Mouse (Mus musculus): ENCODE measurements around the gene Mmp10.

The Mmp10 gene

DNA sequence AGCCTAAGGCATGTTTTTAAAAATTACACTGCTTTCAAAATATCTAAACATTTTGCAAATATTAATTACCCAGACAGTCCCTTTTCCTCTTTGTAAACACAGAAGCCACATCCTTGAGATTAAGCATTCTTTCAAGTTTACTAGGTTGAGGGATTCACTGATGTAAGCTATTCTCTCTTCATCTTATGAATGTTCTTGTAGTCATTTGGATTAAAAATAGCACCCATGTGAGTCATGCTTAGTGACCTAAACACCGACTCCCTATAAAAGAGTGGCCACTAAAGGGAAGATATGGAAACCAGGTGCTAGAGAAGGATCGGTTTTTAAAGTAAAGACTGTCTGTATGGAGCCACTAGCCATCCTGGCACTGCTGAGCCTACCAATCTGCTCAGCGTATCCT lies at the start of gene Mmp10:
Gene Mmp10, plus strand, starts transcription at position 302 of the 400 bp plus-strand sequence.
- DNase-seq: no peak

DNA sequence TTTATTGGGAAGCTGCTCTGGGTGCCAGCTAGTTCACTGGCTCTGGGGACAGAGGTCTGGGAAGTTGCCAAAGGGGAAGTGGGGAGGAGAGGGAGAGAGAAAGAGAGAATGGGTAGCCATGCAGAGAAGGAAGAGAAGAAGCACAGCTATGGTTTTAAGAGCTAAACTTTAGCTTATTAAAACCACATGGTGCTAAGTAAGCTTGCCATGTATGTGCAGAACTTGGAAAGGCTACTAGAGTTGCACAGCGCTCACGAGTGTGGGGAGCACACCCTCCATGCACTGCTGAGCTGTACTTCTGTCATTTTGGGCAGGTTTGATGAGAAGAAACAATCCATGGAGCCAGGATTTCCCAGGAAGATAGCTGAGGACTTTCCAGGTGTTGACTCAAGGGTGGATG lies 48.9 kb upstream of the Mmp10 start:
- DNase-seq: no peak

DNA sequence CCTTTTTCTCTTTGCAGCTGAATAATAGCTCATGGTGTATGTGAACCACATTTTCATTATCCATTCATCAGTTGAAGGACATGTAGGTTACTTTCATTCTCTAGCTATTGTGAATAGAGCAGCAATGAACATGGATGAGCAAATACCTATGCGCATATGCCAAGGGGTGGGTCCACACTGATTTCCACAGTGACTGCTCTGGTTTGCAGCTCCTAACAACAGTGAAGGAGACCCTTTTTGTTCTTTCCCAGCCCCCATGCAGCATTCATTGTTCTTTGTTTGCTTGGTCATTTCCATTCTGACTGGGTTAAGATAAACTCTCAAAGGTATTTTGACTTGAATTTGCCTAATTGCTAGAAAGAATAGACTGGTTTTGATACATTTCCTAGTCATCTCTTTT lies 31.9 kb upstream of the Mmp10 start:
- no peak for DNase-seq

- no peak for DNase-seq
Observed at GRCm38 (mm10) chr9:7483684-7484394, 18.3 kb upstream of the Mmp10 start.

- no peak for DNase-seq
Observed at GRCm38 (mm10) chr9:7501138-7501537, 1.0 kb upstream of the Mmp10 start.

GRCm38 (mm10) chr9:7507321-7507876 lies 5.2 kb downstream of the Mmp10 start:
- no peak for DNase-seq

GRCm38 (mm10) chr9:7509619-7510233 lies 7.6 kb downstream of the Mmp10 start:
- no peak for DNase-seq

GRCm38 (mm10) chr9:7517944-7518571 lies 15.9 kb downstream of the Mmp10 start:
- no peak for DNase-seq

- no peak for DNase-seq
Observed at GRCm38 (mm10) chr9:7526255-7526940, 24.2 kb downstream of the Mmp10 start.

- DNase-seq: no peak
Observed at GRCm38 (mm10) chr9:7542763-7543162, 40.6 kb downstream of the Mmp10 start.

DNA sequence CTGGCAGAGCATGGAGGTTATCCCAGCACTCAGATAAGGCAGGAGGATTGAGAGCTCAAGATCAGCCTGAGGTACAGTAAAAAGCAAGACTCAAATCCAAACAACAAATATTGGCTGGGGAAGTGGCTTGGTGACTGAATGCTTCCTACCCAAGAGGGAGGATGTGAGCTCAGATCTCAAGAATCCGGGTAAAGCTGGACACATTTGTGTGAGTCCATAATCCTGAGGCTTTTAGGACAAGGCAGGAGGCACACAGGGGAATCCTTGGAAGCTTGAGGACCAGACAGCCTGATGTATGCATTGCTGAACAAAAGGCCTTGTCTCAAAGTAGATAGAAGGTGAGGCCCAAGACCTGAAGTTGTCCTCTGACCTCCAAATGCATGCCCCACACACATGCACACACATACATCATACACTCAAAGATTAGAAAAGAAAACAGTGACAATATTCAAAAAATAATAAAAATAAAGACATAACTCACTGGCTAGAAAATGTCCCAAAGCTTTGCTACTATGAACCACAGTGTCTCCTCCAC lies 42.8 kb downstream of the Mmp10 start:
- no peak for DNase-seq

DNA sequence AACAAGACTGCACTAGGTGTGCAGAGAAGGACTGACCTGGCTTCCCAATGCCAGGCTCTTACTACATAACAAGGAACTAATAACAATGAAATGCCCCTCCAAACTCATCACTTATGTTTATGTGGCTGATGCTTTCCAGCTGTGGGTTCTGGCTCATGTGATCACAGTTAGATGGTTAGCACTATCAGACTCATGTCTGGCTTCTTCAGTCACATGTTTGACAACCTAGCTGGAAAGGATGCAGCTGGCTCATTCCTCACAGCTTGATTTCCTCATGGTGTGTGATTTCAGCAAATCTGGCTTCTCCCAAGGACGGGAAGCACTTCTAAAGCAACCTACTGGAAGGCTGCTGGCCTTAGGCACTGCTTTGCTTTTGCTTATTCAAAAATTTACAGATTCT lies 43.3 kb downstream of the Mmp10 start:
- DNase-seq: no peak

- DNase-seq: no peak
Observed at GRCm38 (mm10) chr9:7545920-7546319, 43.8 kb downstream of the Mmp10 start.

DNA sequence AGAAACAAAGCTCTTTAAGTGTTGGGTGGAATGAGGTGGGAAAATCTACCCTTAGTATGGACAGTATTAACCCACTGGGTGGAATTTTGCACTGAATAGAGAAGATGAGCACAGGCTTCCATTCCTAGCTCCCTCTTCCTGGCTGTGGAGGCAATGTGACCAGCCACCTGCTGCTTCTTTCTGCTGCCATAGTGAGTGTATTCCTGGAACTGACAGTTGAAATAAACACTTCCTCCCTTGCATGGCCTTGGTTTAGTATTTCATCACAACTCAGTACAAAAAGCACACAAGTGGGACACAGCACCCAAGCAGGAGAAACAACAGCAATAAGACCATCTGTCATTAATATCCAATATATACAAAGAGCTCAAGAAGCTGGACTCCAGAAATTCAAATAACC lies 49.8 kb downstream of the Mmp10 start:
- no peak for DNase-seq

DNA sequence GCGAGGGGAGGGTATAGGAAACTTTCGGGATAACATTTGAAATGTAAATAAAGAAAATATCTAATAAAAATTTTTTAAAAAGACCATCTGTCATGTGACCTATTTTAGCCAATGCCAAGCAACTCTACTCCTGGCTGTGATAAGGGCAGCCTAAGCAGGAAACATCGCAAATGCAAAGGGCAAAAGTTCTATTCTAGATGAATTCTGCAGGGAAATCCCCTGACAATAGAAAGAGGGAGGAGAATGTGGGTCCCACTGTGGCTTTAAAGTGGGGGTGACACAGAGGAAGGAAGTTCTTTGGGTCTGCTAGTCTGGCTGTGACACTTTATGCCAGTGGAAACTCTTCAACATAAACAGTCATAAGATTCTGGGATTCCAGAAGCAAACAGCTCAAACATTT lies 51.4 kb downstream of the Mmp10 start:
- no peak for DNase-seq

GRCm38 (mm10) chr9:7554382-7554781 lies 52.2 kb downstream of the Mmp10 start:
- no peak for DNase-seq

- no peak for DNase-seq
Observed at GRCm38 (mm10) chr9:7558221-7559017, 56.3 kb downstream of the Mmp10 start, which contains the start of gene Mmp8. Gene Mmp8 (plus strand): TSS chr9:7558456.

Data from right cerebral cortex, adult 18-20 months (tissue).